Mouse (Mus musculus): ENCODE measurements around the gene Tia1.

DNA sequence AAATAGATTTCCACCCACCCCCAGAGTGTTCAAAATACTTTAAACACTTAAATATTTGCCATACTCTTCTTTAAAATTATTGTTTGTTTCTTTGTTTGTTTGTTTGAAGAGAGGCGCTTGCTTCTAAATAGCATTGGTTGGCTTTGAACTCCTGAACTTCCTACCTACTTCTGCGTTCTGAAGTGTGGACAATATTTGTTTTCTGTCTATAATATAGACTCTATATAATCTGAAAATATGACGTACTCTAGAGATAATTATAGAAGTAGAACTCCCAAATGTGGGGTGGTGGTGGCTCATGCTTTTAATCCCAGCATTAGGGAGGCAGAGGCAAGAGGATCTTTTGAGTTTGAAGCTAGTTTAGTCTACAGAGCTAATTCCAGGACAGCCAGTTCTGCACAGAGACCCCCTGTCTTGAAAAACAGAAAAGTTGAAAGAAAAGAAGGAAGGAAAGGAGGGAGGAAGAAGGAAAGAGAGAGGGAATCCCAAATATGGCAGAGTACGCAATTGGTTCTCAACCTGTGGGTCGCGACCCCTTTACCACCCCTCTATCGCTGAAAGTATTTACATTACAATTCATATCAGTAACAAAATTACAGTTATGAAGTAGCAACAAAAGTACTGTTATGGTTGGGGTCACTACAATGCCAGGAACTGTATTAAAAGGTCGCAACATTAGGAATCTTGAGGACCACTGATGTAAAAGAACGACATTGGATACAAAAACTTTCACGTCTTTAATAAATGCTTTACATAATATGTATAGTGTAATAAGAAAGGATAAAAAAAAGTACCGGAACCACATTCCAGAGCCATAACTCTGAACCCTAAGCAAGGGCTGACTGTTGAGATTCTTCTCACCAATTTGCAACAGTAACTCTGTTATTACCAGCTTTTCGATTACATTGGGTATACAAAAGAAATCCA is 1.1 kb upstream of the Tia1 start:
- TF ChIP-seq POLR2A (IDR thresholded peaks at IDR 0.05; ENCODE audit: borderline replicate concordance, extremely low read depth, insufficient read depth, insufficient read length, poor library complexity, severe bottlenecking) (no peak), CTCF (IDR thresholded peaks at IDR 0.05; ENCODE audit: borderline replicate concordance, extremely low read depth, insufficient read depth, insufficient read length) (no peak)

Measured in brain, embryonic 14.5 days (tissue).